Mouse (Mus musculus): Measurements from ENCODE around the gene Tprn. TPM values are rescaled to one million over a fixed set of nuclear protein-coding genes. Genes with fewer than 3 reads are reported as not detected.

The Tprn gene
- 10 to 100 TPM; 26.5 to 30.6 (median 28.6) TPM for total RNA-seq (2022)

DNA sequence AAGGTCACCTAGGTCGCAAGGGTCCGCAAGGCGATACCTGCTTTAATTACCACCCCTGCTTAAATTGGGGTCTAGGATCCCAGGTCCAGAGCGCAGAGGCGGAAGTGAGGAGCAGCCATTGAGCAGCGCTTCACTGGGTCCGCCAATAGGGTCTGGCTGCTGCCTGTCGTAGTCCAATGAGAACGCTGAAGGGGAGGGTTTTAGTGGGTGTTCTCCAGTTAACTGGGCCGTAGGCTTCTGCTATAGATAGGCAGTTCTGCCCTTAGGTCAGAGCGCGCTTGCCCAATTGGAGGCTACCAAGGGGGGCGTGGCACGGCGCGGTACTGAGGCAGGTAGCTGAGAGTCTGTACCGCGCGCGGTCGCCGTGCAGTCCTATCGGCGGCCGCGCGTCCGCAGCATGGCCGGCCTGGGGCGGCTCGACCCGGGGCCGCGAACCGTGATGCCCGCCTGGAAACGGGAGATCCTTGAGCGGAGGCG is at the start of gene Tprn:
Gene Tprn (plus strand): TSS at position 328 of the 477 bp plus-strand sequence.
- peak; percentile 76 to 98 for DNase-seq (ENCODE audit: low spot score in 2 of 2)

DNA sequence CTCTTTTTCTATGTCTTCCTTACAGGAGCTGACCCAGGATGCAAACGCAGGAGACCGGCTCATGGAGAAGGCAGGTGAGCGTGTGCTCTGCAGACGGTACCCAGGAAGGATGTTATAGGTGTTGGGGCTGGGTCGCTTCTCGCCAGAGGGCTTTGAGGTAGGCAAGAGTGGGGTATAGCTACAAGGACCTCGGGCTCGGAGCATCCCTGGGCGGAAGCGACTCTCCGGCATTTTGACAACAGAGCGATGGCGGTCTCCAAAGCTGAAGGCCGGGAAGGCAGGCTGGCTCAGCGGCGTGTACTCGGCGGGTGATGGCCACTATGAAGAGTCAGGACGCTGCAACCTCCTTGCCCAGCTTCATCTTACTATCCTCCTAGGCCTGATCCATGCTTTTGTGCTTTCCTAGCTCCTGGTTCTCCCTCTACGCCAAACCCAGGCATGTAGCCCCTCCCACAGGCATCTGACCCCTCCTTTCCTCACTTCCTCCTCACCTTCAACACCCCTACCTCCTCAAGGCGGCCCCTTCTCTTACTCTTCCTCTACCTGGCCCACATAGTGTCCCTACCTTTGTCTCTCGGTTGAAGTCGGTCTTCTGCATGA is 49.1 kb upstream of the Tprn start:
- DNase-seq (ENCODE audit: low spot score in 2 of 2), result no peak

GRCm38 (mm10) chr2:25214444-25214843 is 48.0 kb upstream of the Tprn start, which contains the start of gene Stpg3:
Stpg3 (minus strand) TSS chr2:25214637.
- no peak for DNase-seq (ENCODE audit: low spot score in 2 of 2)

GRCm38 (mm10) chr2:25217666-25218065 is 44.8 kb upstream of the Tprn start:
- DNase-seq (ENCODE audit: low spot score in 2 of 2), result no peak

GRCm38 (mm10) chr2:25218445-25218844 is 44.0 kb upstream of the Tprn start, which contains the start of gene Fam166a:
Fam166a (plus strand) TSS chr2:25218745.
- DNase-seq (ENCODE audit: low spot score in 2 of 2), result no peak

DNA sequence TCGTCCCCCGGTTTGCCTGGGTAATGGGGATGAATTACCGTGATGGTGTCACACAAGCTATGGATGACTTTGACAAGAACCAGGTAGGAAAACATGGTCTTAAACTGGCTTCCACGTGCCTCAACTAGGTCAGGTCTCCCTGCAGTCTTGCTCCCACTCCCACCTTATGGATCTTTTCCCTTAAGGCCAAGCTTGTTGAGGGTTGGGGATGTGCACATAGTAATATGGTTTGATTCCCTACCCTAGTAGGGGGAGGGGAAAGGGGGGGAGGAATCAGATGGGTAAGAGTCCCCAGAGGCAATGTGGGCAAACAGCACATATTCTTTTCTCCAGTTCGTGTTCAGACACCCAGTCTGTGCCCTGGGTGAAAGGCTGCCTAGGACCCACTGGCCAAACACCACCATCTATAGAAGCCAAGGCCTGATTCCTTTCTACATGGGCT is 41.1 kb upstream of the Tprn start:
- DNase-seq (ENCODE audit: low spot score in 2 of 2), result no peak

DNA sequence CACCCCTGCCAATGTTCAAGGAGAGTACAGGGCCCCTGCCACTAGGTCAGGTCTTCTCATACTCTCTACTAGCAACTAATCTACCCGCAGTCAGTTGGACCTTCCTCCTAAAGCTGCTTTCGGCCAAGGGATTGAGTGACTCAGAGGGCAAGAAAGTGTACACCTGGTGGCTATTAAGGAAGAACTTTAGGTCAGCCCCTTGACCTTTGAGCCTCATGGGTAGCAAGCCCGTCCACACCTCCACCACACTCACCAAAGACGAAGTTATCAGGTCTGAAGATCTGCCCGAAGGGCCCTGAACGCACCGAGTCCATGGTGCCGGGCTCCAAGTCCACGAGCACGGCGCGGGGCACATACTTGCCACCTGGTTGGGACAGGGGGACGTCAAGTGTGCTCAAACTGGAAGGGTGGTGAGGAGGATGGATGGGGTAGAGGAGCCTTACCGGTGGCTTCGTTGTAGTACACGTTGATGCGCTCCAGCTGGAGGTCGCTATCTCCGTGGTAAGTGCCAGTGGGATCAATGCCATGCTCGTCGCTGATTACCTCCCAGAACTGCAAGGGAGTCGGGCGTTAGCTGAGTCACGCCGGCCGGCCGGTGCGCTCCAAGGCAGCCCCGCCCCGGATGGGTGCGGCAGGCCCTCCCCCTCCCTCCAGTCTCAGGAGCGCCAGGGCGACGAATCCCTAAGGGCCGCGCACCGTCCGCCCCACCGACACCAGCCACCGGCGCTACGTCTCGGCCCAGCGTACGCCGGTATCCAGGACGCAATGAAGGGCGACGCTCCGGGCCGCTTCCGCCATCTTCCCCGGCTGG is 38.5 kb upstream of the Tprn start:
- DNase-seq (ENCODE audit: low spot score in 2 of 2), result peak in 1 of 2 experiments; percentile 83

GRCm38 (mm10) chr2:25224492-25224765 is 38.0 kb upstream of the Tprn start, which contains the start of gene Tubb4b:
Tubb4b (minus strand) TSS chr2:25224702.
- DNase-seq (ENCODE audit: low spot score in 2 of 2), result no peak

DNA sequence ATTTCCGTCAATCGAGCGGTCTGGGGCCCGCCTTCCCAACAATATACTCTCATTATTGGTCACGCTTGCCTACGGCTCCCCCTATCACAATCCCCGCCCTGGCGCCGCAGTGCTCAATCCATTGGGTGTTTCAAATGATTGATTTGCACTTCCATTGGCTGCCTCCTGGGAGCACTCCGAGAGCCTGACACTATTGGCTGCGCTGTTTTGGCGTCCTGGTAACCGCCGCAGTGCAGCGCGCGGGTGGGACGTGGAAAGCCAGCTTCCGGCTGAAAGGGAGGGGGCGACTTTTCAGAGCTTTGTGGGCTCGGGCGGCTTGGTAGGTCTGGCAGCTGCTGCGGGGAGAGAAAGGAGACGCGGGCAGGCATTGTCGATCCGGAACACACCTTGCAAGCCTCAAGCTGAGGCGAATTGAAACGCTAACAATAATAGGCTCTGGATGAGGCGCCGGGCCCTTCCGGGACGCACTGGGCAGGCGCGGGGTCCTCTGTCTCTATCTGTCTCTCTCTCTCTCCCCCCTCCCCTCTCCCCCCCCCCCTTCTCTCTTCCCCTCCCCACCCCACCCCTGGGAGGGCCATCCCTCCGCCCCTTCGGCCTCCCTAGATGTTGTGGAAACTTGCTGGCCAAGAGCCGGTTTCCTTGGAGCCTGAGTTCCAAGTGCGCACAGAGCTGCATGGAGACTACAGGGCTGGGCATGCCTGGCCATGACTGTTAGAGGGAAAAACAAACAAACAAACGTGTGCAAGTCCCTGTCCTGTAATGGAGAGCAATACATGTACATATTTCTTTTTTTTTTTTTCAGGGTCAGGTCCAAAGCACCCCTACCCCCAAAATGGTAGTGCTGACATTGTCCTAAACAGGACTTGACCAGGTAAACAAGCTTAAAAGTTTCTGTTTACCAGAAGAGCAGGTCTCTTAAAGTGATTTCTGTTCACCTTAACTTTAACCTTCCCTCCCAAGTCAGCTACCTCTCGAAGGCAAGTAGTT is 37.4 kb upstream of the Tprn start:
- peak; percentile 95 to 100 for DNase-seq (ENCODE audit: low spot score in 2 of 2)

GRCm38 (mm10) chr2:25225811-25226379 is 36.5 kb upstream of the Tprn start:
- DNase-seq (ENCODE audit: low spot score in 2 of 2), result no peak

DNA sequence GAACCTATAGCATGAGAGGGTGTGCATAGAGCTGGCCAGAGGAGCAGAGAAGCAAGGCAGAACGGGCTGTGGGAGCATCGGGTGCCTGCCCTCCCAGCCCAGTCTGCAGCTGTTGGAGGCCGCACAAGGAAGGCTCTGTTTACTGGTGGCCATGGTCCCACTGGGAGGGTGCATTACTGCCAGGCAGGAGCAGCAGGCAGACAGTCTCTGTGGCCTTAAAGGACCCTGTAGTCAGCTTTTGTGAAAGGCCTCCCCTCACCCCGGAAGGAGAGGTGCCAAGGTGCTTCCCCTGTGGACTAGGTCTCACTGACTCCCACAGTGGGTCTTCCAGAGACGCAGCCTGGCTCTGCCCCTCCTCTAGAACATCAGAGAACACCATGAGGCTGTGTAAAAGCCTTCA is 35.6 kb upstream of the Tprn start:
- peak in 1 of 2 experiments; percentile 76 for DNase-seq (ENCODE audit: low spot score in 2 of 2)

- DNase-seq (ENCODE audit: low spot score in 2 of 2), result no peak
Observed at GRCm38 (mm10) chr2:25227406-25227805, 35.0 kb upstream of the Tprn start.

GRCm38 (mm10) chr2:25228431-25228889 is 34.0 kb upstream of the Tprn start:
- DNase-seq (ENCODE audit: low spot score in 2 of 2), result peak; percentile 56 to 83

DNA sequence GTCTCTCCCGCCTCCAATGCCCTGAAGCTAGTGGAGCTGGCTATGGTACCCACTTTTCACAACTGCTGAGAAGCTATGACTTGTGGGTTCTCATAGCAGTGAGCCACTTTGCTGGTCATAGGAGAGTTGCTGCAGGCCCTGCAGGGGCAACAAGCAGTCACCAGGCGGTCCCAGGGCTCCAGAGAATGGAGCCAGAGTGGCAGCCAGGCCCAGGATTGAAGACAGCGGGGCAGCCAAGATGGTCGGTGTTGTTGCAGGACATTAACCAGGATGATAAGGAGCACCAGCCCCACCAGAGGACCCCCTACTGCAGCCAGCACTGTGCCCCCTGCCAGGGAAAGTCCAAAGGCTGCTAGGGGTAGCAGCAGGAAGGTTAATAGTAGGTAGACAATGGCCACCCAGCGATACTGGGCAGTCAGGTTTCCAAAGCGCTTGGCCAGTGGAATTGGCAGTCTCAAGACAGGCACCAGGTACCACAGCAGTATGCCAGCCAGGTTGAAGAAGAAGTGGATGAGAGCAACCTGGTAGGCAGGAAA is 33.4 kb upstream of the Tprn start:
- DNase-seq (ENCODE audit: low spot score in 2 of 2), result no peak

DNA sequence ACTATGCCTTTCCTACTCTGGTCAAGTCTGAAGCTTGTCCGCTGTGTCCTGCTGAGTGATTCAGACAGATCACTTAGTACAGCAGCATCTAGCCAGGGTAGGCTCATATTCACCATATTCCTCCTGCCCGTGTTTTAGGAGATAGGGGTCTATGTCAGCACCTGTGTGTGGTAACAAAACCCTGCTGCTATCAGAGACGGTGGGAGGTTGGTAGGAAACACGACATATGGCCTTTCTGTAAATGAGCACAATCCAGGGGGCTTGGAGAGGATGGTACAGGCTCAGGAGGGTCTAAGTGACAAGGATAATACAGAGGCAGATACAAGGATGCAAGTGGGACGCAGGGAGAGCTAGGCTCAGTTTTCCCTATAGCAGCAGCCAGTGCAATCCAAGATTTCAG is 32.8 kb upstream of the Tprn start:
- DNase-seq (ENCODE audit: low spot score in 2 of 2), result no peak

- no peak for DNase-seq (ENCODE audit: low spot score in 2 of 2)
Observed at GRCm38 (mm10) chr2:25230581-25230980, 31.8 kb upstream of the Tprn start.

DNA sequence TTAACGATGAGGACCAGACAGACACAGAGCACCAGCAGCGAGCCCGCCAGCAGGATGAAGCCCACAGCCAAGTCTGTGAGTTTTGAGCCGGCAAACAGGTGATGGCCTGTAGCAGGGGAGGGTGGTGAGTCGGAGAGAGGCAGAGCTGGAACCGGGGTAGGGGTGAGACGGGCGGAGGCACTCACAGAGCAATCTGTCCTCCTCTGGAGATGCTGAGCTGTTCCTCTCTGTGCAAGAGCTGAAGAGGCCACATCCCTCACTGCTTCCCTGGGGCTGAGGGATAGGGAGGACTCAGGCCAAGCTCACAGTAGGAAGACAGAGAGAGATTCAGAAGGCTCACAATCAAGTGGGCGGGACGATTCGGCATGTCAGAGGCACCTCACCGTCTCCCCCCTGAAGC is 31.4 kb upstream of the Tprn start:
- DNase-seq (ENCODE audit: low spot score in 2 of 2), result no peak

- DNase-seq (ENCODE audit: low spot score in 2 of 2), result no peak
Observed at GRCm38 (mm10) chr2:25233421-25233820, 29.0 kb upstream of the Tprn start.

DNA sequence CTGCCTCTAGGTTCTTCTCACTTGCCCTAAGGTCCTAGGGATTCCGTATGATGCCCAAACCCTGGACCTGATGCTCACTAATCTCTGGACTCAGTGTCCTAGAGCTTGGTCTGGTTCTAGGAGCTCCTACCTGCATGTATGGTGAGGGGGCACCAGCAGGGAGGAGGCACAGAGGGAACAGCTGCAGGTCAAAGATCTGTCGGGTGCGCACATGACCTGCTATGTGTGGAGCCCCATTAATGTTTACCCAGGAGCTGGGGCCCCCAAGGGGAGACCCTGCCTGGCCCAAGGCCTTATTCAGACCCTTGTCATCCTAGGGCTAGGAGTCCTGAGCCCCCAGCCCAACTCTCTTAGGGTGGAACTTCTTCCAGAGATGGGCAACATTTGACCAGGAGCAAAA is 28.4 kb upstream of the Tprn start, which contains the start of gene Slc34a3:
Gene Slc34a3 (minus strand): TSS at position 315 of the 400 bp plus-strand sequence.
- no peak for DNase-seq (ENCODE audit: low spot score in 2 of 2)

GRCm38 (mm10) chr2:25234551-25235220 is 27.7 kb upstream of the Tprn start:
- no peak for DNase-seq (ENCODE audit: low spot score in 2 of 2)
